Mouse (Mus musculus) liver, embryonic 15.5 days (tissue): ENCODE measurements at regions not wholly inside any gene's neighbourhood (a gene's known extent, or its start where the extent isn't known, plus 50 kb on each side); places are given as distances from the start of the nearest gene placed in this dataset.
"Not testable (repeated sequence)": the region's sequence is repeated elsewhere in the genome, so short reads cannot be mapped to it uniquely, and the experiment has no call there.

Source experiments
- ATAC-seq: fragments of 200-750 bp; cut with Nextera tagmentation; 2 replicates; pipeline ENCODE4 v1.8.0; 2017; ENCODE audit warnings: moderate number of reproducible peaks, mild to moderate bottlenecking, moderate library complexity; ENCODE audit not compliant: insufficient read depth
- H3K27ac ChIP-seq: fragments of 300-500 bp; sonication (generic); replicated peaks from 2 replicates; pipeline ENCODE4 v1.5.1; 2015; ENCODE audit warnings: mild to moderate bottlenecking, inconsistent platforms
- H3K27me3 ChIP-seq: fragments of 300-500 bp; sonication (generic); 2 replicates; pipeline ENCODE4 v1.6.1; 2015; ENCODE audit warnings: mild to moderate bottlenecking, inconsistent platforms
- H3K36me3 ChIP-seq: fragments of 300-500 bp; sonication (generic); replicated peaks from 2 replicates; pipeline ENCODE4 v1.6.1; 2015; ENCODE audit warnings: moderate library complexity, mild to moderate bottlenecking, inconsistent platforms
- H3K4me1 ChIP-seq: fragments of 300-500 bp; sonication (generic); replicated peaks from 2 replicates; pipeline ENCODE4 v1.6.1; 2015; ENCODE audit warnings: inconsistent platforms
- H3K4me2 ChIP-seq: fragments of 300-500 bp; sonication (generic); 2 replicates; pipeline ENCODE4 v1.6.1; 2015; ENCODE audit warnings: moderate library complexity, mild to moderate bottlenecking, inconsistent platforms
- H3K4me3 ChIP-seq: fragments of 300-500 bp; sonication (generic); replicated peaks from 2 replicates; pipeline ENCODE4 v1.5.1; 2015; ENCODE audit warnings: mild to moderate bottlenecking, inconsistent platforms
- H3K9ac ChIP-seq: fragments of 300-500 bp; sonication (generic); 2 replicates; pipeline ENCODE4 v1.6.1; 2015; ENCODE audit warnings: moderate library complexity, mild to moderate bottlenecking, inconsistent platforms
- H3K9me3 ChIP-seq: fragments of 300-500 bp; sonication (generic); replicated peaks from 2 replicates; pipeline ENCODE4 v1.6.1; 2016; ENCODE audit warnings: inconsistent platforms
- WGBS: fragments of 180-500 bp; shearing (Covaris S2); methylation state at CpG from one replicate; pipeline ENCODE4 v1.1.7; 2015; ENCODE audit warnings: mixed read lengths; ENCODE audit not compliant: insufficient replicate concordance; 5-methylcytosine and 5-hydroxymethylcytosine counted together

- H3K4me2 ChIP-seq, H3K27me3 ChIP-seq, H3K4me1 ChIP-seq, ATAC-seq, H3K36me3 ChIP-seq, H3K9me3 ChIP-seq, H3K9ac ChIP-seq, H3K27ac ChIP-seq, H3K4me3 ChIP-seq: not testable (repeated sequence)
- 62% methylated on average over 4 of the region's 4 CpGs for WGBS
Observed at GRCm38 (mm10) chr14:19080001-19080400, 185.9 kb upstream of the Ube2e2 start.

- WGBS = 4% methylated on average over 49 of the region's 49 CpGs
- no peaks in the 10 kb centered on the region for H3K27me3 ChIP-seq
- H3K36me3 ChIP-seq = no peaks in the 10 kb centered on the region
- H3K4me2 ChIP-seq = peak overlapping the region; percentile 51
- H3K4me1 ChIP-seq = 0 out of 2 replicates have a peak, but pooled peaks cover 4% of the 10 kb centered on the region
- ATAC-seq = no peak
- H3K4me3 ChIP-seq = no peak overlapping the region
- no peak overlapping the region for H3K9ac ChIP-seq
- H3K9me3 ChIP-seq = no peaks in the 10 kb centered on the region
- H3K27ac ChIP-seq = no peak overlapping the region
Observed at GRCm38 (mm10) chr14:19041984-19042760, 148.1 kb upstream of the Ube2e2 start.

DNA sequence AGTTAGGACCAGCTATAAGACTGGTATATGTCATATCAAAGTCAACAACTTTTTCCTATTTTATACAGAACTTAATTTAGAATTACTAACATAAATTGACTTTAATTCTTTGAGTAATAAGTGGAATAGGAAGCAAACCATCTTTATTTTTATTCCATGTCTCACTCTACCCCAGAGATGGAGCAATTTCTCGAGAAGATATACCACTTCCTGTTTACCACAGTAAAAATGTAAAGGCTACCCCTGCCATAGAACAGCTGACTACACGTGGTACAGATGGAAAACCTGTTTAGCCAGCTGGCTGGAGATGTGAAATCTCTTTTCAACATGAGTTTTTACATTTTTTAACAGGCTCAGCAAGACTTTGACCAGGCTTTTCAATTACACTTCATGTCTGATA lies 126.0 kb upstream of the Ube2e2 start:
- WGBS = 4% methylated on average over 2 of the region's 2 CpGs
- H3K9ac ChIP-seq = no peak overlapping the region
- no peak overlapping the region for H3K4me3 ChIP-seq
- H3K36me3 ChIP-seq = no peaks in the 10 kb centered on the region
- no peaks in the 10 kb centered on the region for H3K4me1 ChIP-seq
- no peak overlapping the region for H3K27ac ChIP-seq
- no peaks in the 10 kb centered on the region for H3K9me3 ChIP-seq
- no peaks in the 10 kb centered on the region for H3K27me3 ChIP-seq
- H3K4me2 ChIP-seq = no peak overlapping the region
- no peak for ATAC-seq

DNA sequence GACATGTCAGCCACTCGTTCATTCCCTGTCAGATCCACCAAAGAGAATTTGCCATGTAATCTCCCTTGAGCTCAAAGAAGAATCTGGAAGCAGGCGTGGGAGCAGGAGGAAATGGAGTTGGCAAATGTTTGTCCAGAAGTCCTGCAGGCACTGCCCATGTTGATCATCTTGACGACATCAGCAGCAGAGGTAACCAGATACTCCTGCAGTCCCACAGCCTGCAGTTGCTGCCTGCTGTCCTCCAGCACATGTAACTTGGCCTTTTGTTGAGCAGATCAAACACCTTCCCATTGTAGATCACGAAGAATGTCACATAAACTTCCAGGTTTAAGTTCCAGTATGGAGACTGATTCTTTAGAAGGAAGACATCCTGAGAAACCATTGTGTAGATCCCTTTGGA lies 121.3 kb upstream of the Ube2e2 start:
- Histone ChIP-seq H3K36me3 (no peaks in the 10 kb centered on the region), H3K4me2 (no peak overlapping the region), H3K27ac (no peak overlapping the region), H3K9me3 (no peaks in the 10 kb centered on the region), H3K4me1 (no peaks in the 10 kb centered on the region), H3K27me3 (no peaks in the 10 kb centered on the region), H3K4me3 (no peak overlapping the region), H3K9ac (no peak overlapping the region)
- ATAC-seq = no peak
- WGBS = 44% methylated on average over 4 of the region's 4 CpGs

- H3K9ac ChIP-seq = not testable (repeated sequence)
Observed at GRCm38 (mm10) chr14:19013558-19013957, 119.5 kb upstream of the Ube2e2 start.

GRCm38 (mm10) chr14:18983901-18984300 lies 89.8 kb upstream of the Ube2e2 start:
- H3K4me3 ChIP-seq = no peak overlapping the region
- H3K27ac ChIP-seq = no peak overlapping the region
- no peaks in the 10 kb centered on the region for H3K4me1 ChIP-seq
- H3K9me3 ChIP-seq = no peaks in the 10 kb centered on the region
- ATAC-seq = no peak
- WGBS = 60% methylated on average over 3 of the region's 3 CpGs
- no peaks in the 10 kb centered on the region for H3K27me3 ChIP-seq
- H3K36me3 ChIP-seq = no peaks in the 10 kb centered on the region
- H3K4me2 ChIP-seq = no peak overlapping the region
- H3K9ac ChIP-seq = no peak overlapping the region

More at GRCm38 (mm10) chr14:19013558-19013957, 119.5 kb upstream of the Ube2e2 start:
- WGBS = 56% methylated on average over 2 of the region's 2 CpGs
- H3K36me3 ChIP-seq, H3K4me1 ChIP-seq, ATAC-seq, H3K9me3 ChIP-seq, H3K4me3 ChIP-seq, H3K4me2 ChIP-seq, H3K27ac ChIP-seq, H3K27me3 ChIP-seq: not testable (repeated sequence)

DNA sequence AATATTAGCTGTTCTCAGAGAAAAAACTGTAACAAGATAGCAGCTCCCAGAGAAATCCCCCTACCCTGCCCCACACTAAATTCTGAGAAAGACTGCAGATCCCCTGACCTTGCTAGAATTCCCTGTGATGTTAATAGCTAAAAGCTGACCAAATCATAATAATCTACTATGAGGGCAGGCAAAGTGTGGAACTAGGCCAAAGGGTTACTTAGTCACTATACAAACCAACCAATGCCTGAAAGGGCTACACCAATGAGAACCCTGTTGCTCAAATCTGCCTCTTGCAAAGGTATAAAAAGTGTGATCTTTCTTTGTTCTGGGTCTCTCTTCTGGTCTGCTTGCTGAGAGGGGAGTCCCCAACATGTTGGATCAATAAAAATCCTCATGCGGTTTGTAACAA lies 69.8 kb upstream of the Ube2e2 start:
- Histone ChIP-seq H3K27me3 (no peaks in the 10 kb centered on the region), H3K4me3 (no peak overlapping the region), H3K4me1 (no peaks in the 10 kb centered on the region), H3K36me3 (no peaks in the 10 kb centered on the region), H3K9ac (no peak overlapping the region), H3K9me3 (no peaks in the 10 kb centered on the region), H3K27ac (no peak overlapping the region), H3K4me2 (no peak overlapping the region)
- no peak for ATAC-seq
- 67% methylated on average over 1 of the region's 1 CpGs for WGBS

- H3K4me3 ChIP-seq = no peak overlapping the region
- no peaks in the 10 kb centered on the region for H3K27me3 ChIP-seq
- ATAC-seq = peak; percentile 60
- H3K4me1 ChIP-seq = no peaks in the 10 kb centered on the region
- no peak overlapping the region for H3K27ac ChIP-seq
- H3K4me2 ChIP-seq = no peak overlapping the region
- H3K36me3 ChIP-seq = no peaks in the 10 kb centered on the region
- whole genome bisulfite sequencing = 56% methylated on average over 2 of the region's 2 CpGs
- H3K9ac ChIP-seq = no peak overlapping the region
- no peaks in the 10 kb centered on the region for H3K9me3 ChIP-seq
Observed at GRCm38 (mm10) chr14:18963287-18963686, 69.2 kb upstream of the Ube2e2 start.
